Mouse (Mus musculus) myocyte (in vitro differentiated cells): ENCODE data around the gene Adrm1.

Experiments
- CEBPB ChIP-seq: IDR thresholded peaks from 2 replicates; pipeline ENCODE4 v1.6.1; 2011; ENCODE audit warnings: mild to moderate bottlenecking, moderate library complexity; ENCODE audit not compliant: poor library complexity, insufficient read depth, severe bottlenecking
- E2F4 ChIP-seq: IDR thresholded peaks from one replicate; pipeline ENCODE4 v1.6.1; 2011; ENCODE audit warnings: mild to moderate bottlenecking, control low read depth, moderate library complexity; ENCODE audit not compliant: insufficient read depth
- MAX ChIP-seq: IDR thresholded peaks from one replicate; pipeline ENCODE4 v1.6.1; 2011; ENCODE audit warnings: low read depth, mild to moderate bottlenecking, control low read depth
- MYOD1 ChIP-seq, 3 experiments: IDR thresholded peaks; one replicate each; pipeline ENCODE4 v1.6.1; 2011; ENCODE audit warnings: control low read depth in 2 of 3, low read depth in 2 of 3, mild to moderate bottlenecking in 2 of 3, moderate library complexity in 1 of 3; ENCODE audit not compliant: insufficient read length in 2 of 3, control insufficient read depth in 1 of 3
- MYOG ChIP-seq, 3 experiments: IDR thresholded peaks; one replicate each; pipeline ENCODE4 v1.6.1; 2011; ENCODE audit warnings: control low read depth in 2 of 3, low read depth in 2 of 3, mild to moderate bottlenecking in 2 of 3; ENCODE audit not compliant: insufficient read length in 2 of 3, control insufficient read depth in 1 of 3, insufficient read depth in 1 of 3
- POLR2A ChIP-seq: IDR thresholded peaks from one replicate; pipeline ENCODE4 v1.6.1; 2011; ENCODE audit warnings: low read depth, mild to moderate bottlenecking, control low read depth, moderate library complexity; ENCODE audit not compliant: insufficient read length
- POLR2AphosphoS2 ChIP-seq: IDR thresholded peaks from one replicate; pipeline ENCODE4 v1.6.1; 2011; ENCODE audit warnings: low read depth, control low read depth; ENCODE audit not compliant: insufficient read length
- REST ChIP-seq: IDR thresholded peaks from one replicate; pipeline ENCODE4 v1.6.1; 2011; ENCODE audit warnings: mild to moderate bottlenecking, control low read depth, moderate library complexity; ENCODE audit not compliant: insufficient read depth, insufficient read length
- SRF ChIP-seq: IDR thresholded peaks from one replicate; pipeline ENCODE4 v1.6.1; 2011; ENCODE audit warnings: low read depth; ENCODE audit not compliant: control insufficient read depth, insufficient read length
- TCF3 ChIP-seq: IDR thresholded peaks from one replicate; pipeline ENCODE4 v1.6.1; 2011; ENCODE audit warnings: low read depth, control low read depth; ENCODE audit not compliant: insufficient read length
- USF1 ChIP-seq: IDR thresholded peaks from one replicate; pipeline ENCODE4 v1.6.1; 2011; ENCODE audit warnings: low read depth, mild to moderate bottlenecking, control low read depth, moderate library complexity

DNA sequence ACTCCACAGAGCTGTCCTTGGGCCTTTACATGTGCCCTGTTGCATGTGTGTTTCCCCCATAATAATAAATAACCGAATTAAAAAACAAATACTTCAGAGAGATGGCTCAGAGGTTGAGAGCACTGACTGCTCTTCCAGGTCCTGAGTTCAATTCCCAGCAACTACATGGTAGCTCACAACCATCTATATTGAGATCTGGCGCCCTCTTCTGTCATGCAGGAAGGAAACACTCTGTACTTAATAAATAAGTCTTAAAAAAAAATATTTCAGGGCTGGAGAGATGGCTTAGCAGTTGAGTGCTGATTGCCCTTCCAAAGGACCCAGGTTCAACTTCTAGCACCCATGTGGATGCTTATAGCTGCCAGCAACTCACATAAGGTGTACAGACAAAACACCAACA, 47.1 kb upstream of the Adrm1 start:
- TF ChIP-seq POLR2A: no peak
- no peak for TF ChIP-seq REST
- no peak for TF ChIP-seq MYOD1 (IDR thresholded peaks at IDR 0.05; ENCODE audit: control insufficient read depth in 1 of 3, insufficient read length in 2 of 3, low read depth in 2 of 3)
- TF ChIP-seq POLR2AphosphoS2: no peak
- no peak for TF ChIP-seq E2F4
- no peak for TF ChIP-seq TCF3
- no peak for TF ChIP-seq MAX
- TF ChIP-seq MYOG (IDR thresholded peaks at IDR 0.05; ENCODE audit: control insufficient read depth in 1 of 3, insufficient read depth in 1 of 3, insufficient read length in 2 of 3, low read depth in 2 of 3): no peak
- TF ChIP-seq USF1: no peak
- no peak for TF ChIP-seq SRF
- no peak for TF ChIP-seq CEBPB
